Mouse (Mus musculus) lung, adult 2 months (tissue): ENCODE data around the gene Nfe2l1.

Source experiments
- CTCF ChIP-seq: fragments of 200-500 bp; IDR thresholded peaks from 2 replicates; pipeline ENCODE4 v1.5.1; 2011; ENCODE audit warnings: mild to moderate bottlenecking, low read length, control low read depth; ENCODE audit not compliant: insufficient read depth
- POLR2A ChIP-seq: fragments of 200-500 bp; IDR thresholded peaks from 2 replicates; pipeline ENCODE4 v1.6.1; 2011; ENCODE audit warnings: low read depth, mild to moderate bottlenecking, control low read depth, low read length, borderline replicate concordance; ENCODE audit errors: extremely low read depth

DNA sequence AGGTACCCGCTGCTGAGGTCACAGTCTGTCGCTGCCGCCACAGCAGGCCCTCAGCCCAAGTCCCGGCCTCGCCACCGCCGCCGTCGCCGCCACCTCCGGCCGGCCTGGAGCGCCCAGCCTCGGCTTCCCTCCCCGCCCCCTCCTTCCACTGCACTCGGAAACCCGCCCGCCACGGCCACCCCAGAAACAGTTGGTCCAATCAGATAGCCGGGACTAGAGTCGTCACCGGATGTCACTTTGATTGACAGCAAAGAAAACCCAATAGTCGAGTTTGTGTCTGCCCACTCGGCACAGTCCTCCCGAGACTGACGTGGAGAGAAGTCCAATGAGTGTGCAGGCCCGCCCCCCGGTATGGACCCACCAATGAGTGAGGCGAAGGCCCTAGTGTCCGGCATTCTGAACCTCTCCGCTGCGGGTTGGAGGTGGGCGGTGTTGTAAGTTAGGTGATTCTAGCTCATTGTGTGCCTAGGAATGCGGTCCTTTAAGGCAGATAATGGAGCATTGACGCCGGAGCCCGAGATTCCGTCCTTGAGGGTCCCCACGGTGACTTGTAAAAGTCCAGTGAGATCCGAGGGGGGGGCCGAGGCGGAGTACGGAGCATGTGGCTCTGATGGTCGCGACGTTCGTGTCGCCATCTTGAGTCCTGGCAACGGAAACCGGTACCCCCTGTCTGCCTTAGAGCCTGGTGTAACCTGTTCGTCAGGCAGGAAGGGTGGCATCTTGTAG is at the start of gene Nfe2l1:
- no peak for TF ChIP-seq CTCF
- peak; percentile 49 for TF ChIP-seq POLR2A
